Mouse (Mus musculus) heart, embryonic 10.5 days (tissue): ENCODE measurements around the gene Olfr593. TPM values are rescaled to one million over a fixed set of nuclear protein-coding genes. Genes with fewer than 3 reads are reported as not detected.
"Not testable (repeated sequence)": the region's sequence is repeated elsewhere in the genome, so short reads cannot be mapped to it uniquely, and the experiment has no call there.

Experiments
- DNase-seq: peaks from one replicate; pipeline ENCODE4 v3.0.0-alpha.2; 2017; ENCODE audit warnings: low spot score
- H3K27ac ChIP-seq: fragments of 300-500 bp; sonication (generic); 2 replicates; pipeline ENCODE4 v1.5.1; 2016; ENCODE audit warnings: mild to moderate bottlenecking
- H3K27me3 ChIP-seq: fragments of 300-500 bp; sonication (generic); 2 replicates; pipeline ENCODE4 v1.6.1; 2016; ENCODE audit warnings: mild to moderate bottlenecking; ENCODE audit not compliant: poor library complexity, insufficient read depth, severe bottlenecking
- H3K36me3 ChIP-seq: fragments of 300-500 bp; sonication (generic); 2 replicates; pipeline ENCODE4 v1.6.1; 2016; ENCODE audit warnings: mild to moderate bottlenecking, moderate library complexity
- H3K4me1 ChIP-seq: fragments of 300-500 bp; sonication (generic); 2 replicates; pipeline ENCODE4 v1.6.1; 2016; ENCODE audit warnings: mild to moderate bottlenecking
- H3K4me3 ChIP-seq: fragments of 300-500 bp; sonication (generic); 2 replicates; pipeline ENCODE4 v1.5.1; 2016; ENCODE audit warnings: mild to moderate bottlenecking, moderate library complexity
- H3K9me3 ChIP-seq: fragments of 300-500 bp; sonication (generic); 2 replicates; pipeline ENCODE4 v1.6.1; 2016; ENCODE audit warnings: mild to moderate bottlenecking, moderate library complexity
- WGBS: fragments of 180-500 bp; shearing (Covaris S2); methylation state at CpG from one replicate; pipeline ENCODE4 v1.1.7; 2016; 5-methylcytosine and 5-hydroxymethylcytosine counted together
- microRNA-seq: library from miRNA; unstranded; fragments of <30 nt; microRNA quantifications from one replicate; pipeline ENCODE4, GENCODE M21; 2017
- polyA plus RNA-seq: library from polyadenylated mRNA; unstranded; fragments of >200 nt; fragmentation: Nextera tagmentation; extraction: Ambion mirVana; gene quantifications from 2 replicates; pipeline ENCODE4 v1.2.1, GENCODE M21; 2016

Olfr593 gene
- polyA plus RNA-seq = not detected in 2 replicates

DNA sequence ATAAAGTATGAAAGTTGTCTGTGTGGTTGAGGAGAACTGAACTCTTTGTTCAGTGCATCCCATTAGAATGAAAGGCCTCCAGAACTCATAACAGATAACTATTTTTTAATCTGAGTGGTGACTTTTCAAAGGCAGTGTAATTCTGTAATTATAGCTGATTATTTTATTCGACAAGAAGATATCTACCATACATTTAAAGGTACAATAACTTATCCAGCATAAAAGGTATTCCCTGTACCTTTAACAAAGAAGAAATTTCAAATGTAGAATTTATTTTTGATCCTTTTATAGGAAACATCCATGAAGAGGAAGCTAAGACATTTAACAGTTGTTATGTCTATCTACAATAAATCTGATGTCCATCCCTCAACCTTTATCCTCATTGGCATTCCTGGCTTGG, at the start of gene Olfr593:
TSS of gene Olfr593 (plus strand) at position 301 of the 400 bp plus-strand sequence.
- 61% methylated on average over 1 of the region's 1 CpGs for WGBS
- Histone ChIP-seq H3K36me3 (no peaks in the 10 kb centered on the region), H3K4me1 (no peaks in the 10 kb centered on the region), H3K27me3 (no peaks in the 10 kb centered on the region), H3K27ac (no peak within 1 kb of the TSS), H3K4me3 (no peak within 1 kb of the TSS), H3K9me3 (no peaks in the 10 kb centered on the region)
- DNase-seq = no peak

DNA sequence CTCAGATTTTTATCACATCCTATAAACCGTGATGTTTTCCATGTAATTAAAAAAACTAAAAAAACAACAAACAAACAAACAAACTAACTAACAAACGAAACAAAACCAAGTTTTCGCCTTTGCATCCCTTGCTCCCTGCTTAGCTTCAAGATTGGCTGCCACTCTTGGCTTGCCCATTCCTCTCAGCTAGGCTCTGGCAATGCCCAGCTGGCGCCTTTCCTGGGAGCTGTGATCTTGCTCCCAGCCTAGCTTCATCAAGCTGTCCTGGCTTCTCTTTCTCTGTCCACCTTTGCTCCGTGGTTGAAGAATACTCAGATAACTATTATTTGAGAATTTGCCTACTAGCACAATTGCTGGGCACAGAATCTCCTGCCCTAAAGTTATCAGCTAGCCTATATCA, 42.0 kb upstream of the Olfr593 start:
- Histone ChIP-seq H3K27me3 (no peaks in the 10 kb centered on the region), H3K27ac (no peak overlapping the region), H3K4me3 (no peak overlapping the region), H3K9me3 (no peaks in the 10 kb centered on the region), H3K4me1 (no peaks in the 10 kb centered on the region), H3K36me3 (no peaks in the 10 kb centered on the region)
- no peak for DNase-seq
- WGBS = 73% methylated on average over 5 of the region's 5 CpGs

DNA sequence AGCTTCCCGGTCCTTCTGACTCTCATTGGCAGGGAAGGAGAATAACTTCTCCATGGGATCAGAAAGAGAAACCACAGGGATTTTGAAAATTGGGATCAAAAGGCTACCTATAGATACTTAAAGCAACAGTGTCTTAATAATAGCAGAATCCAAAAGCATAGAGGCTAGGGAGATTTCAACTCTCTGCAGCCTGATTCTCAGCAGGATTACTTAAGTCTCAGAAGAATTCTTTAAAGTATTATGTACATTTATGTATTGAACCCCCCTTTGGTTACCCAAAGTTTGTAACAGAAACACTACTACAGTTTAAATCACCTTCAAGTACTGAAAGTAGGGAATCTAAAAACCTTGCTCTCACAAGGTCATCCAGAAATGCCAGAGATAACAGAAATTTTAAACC, 33.4 kb upstream of the Olfr593 start, which contains the start of gene Olfr591:
TSS of gene Olfr591 (minus strand) at position 101 of the 400 bp plus-strand sequence.
- H3K9me3 ChIP-seq = no peaks in the 10 kb centered on the region
- no peak for DNase-seq
- no peak within 1 kb of the TSS for H3K4me3 ChIP-seq
- no peaks in the 10 kb centered on the region for H3K4me1 ChIP-seq
- no peak within 1 kb of the TSS for H3K27ac ChIP-seq
- 67% methylated on average over 1 of the region's 1 CpGs for WGBS
- no peaks in the 10 kb centered on the region for H3K27me3 ChIP-seq
- no peaks in the 10 kb centered on the region for H3K36me3 ChIP-seq

DNA sequence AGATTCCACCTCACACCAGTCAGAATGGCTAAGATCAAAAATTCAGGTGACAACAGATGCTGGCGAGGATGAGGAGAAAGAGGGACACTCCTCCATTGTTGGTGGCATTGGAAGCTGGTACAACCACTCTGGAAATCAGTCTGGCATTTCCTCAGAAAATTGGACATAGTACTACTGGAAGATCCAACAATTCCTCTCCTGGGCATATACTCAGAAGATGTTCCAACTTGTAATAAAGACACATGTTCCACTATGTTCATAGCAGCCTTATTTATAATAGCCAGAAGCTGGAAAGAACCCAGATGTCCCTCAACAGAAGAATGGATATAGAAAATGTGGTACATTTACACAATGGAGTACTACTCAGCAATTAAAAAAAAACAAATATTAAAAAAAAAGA, 27.2 kb upstream of the Olfr593 start, which contains the start of gene Olfr592:
TSS of gene Olfr592 (plus strand) at position 301 of the 400 bp plus-strand sequence.
- WGBS = 73% methylated on average over 1 of the region's 1 CpGs
- H3K36me3 ChIP-seq, H3K4me3 ChIP-seq, H3K4me1 ChIP-seq, H3K27me3 ChIP-seq, H3K27ac ChIP-seq, DNase-seq, H3K9me3 ChIP-seq: not testable (repeated sequence)

DNA sequence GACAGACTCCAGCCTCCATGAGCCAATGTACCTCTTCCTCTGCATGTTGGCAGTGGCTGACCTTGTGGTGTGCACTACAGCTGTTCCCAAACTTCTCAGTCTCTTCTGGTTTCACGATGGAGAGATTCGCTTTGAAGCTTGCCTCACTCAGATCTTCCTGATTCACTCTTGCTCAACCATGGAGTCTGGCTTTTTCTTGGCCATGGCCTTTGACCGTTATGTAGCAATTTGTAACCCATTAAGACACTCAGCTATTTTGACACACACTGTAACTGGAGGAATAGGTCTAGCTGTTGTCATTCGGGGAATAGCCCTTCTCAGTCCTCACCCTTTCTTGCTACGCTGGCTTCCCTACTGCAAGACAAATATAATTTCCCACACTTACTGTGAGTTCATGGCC, 388 bp downstream of the Olfr593 start:
- not testable (repeated sequence) for H3K27me3 ChIP-seq, H3K4me1 ChIP-seq, H3K4me3 ChIP-seq, H3K9me3 ChIP-seq, DNase-seq, H3K27ac ChIP-seq, H3K36me3 ChIP-seq
- 88% methylated on average over 5 of the region's 5 CpGs for WGBS

DNA sequence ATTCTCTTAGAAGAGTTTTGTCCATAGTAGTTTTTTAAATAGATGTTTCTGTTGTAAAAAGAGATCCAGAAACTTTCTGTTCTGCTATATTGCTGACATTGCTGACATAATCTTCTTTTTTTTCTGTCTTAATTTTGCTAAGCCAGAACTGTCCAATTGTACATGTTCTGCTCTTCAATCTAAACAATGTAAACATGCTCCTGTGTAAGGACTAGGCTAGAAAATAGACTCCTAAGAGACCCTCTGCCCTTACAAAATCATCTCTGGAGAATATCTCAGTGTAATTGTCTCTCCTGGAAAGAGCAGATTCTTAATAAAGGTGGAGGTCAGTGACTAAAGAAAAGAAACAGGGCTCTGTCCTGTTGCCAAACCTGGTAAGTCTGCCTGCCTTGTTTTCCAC, 5.0 kb downstream of the Olfr593 start, which contains the start of gene Olfr594:
TSS of gene Olfr594 (plus strand) at position 301 of the 400 bp plus-strand sequence.
- DNase-seq = no peak
- Histone ChIP-seq H3K4me3 (no peak within 1 kb of the TSS), H3K27ac (no peak within 1 kb of the TSS)

DNA sequence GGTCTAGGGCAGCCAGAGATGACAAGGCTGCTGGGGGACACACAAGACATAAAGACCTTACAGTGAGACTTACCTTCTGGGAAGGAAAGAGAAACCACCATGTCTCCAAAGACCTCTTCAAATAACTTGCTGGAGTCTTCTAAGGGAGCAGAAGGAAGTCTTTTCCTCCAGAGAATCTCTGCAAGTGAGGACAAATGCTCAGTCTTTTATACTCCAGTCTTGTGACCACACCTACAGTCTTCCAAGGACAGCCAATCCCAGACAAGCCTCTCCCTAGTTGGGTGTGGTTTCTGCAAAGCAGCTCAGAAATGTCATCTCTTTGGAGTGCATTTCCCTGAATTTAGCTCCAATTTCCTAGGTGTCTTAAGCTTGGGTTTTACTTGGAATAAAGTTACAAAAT, 40.7 kb downstream of the Olfr593 start, which contains the start of gene Usp17ld:
TSS of gene Usp17ld (minus strand) at position 101 of the 400 bp plus-strand sequence.
- not testable (repeated sequence) for H3K36me3 ChIP-seq, H3K4me3 ChIP-seq, DNase-seq, H3K4me1 ChIP-seq, H3K27ac ChIP-seq, H3K27me3 ChIP-seq, H3K9me3 ChIP-seq

More for the DNA sequence above, 5.0 kb downstream of the Olfr593 start, which contains the start of gene Olfr594:
- no peaks in the 10 kb centered on the region for H3K36me3 ChIP-seq
- H3K4me1 ChIP-seq = no peaks in the 10 kb centered on the region
- H3K9me3 ChIP-seq = no peaks in the 10 kb centered on the region
- H3K27me3 ChIP-seq = no peaks in the 10 kb centered on the region

Small RNAs within 50 kb of the gene (microRNA-seq; reads per million reads assigned to microRNA genes)
- gene Gm25171 = not detected

Other genes starting within 250 kb of the Olfr593 start
- not detected in 2 replicates for gene Olfr576, start 249.2 kb upstream of the Olfr593 start, polyA plus RNA-seq
- not detected in 2 replicates for gene Olfr577, start 235.9 kb upstream of the Olfr593 start, polyA plus RNA-seq
- gene Olfr578, start 222.5 kb upstream of the Olfr593 start, polyA plus RNA-seq = not detected in 2 replicates
- not detected in 2 replicates for gene Olfr582, start 173.8 kb upstream of the Olfr593 start, polyA plus RNA-seq
- not detected in 2 replicates for gene Olfr583, start 160.6 kb upstream of the Olfr593 start, polyA plus RNA-seq
- gene Olfr584, start 130.0 kb upstream of the Olfr593 start, polyA plus RNA-seq = not detected in 2 replicates
- not detected in 2 replicates for gene Olfr585, start 114.1 kb upstream of the Olfr593 start, polyA plus RNA-seq
- gene Olfr586, start 86.2 kb upstream of the Olfr593 start, polyA plus RNA-seq = not detected in 2 replicates
- gene Olfr588-ps1, start 71.0 kb upstream of the Olfr593 start, polyA plus RNA-seq = not detected in 2 replicates
- gene Olfr589, start 55.5 kb upstream of the Olfr593 start, polyA plus RNA-seq = not detected in 2 replicates
- not detected in 2 replicates for gene Olfr591, start 33.5 kb upstream of the Olfr593 start, polyA plus RNA-seq
- not detected in 2 replicates for gene Olfr592, start 27.1 kb upstream of the Olfr593 start, polyA plus RNA-seq
- gene Olfr594, start 5.1 kb downstream of the Olfr593 start, polyA plus RNA-seq = not detected in 2 replicates
- gene Usp17ld, start 40.6 kb downstream of the Olfr593 start, polyA plus RNA-seq = not detected in 2 replicates
- gene Olfr596, start 93.8 kb downstream of the Olfr593 start, polyA plus RNA-seq = not detected in 2 replicates
- not detected in 2 replicates for gene Olfr597, start 104.5 kb downstream of the Olfr593 start, polyA plus RNA-seq
- gene Olfr598, start 111.7 kb downstream of the Olfr593 start, polyA plus RNA-seq = not detected in 2 replicates
- not detected in 2 replicates for gene Olfr599, start 124.1 kb downstream of the Olfr593 start, polyA plus RNA-seq
- not detected in 2 replicates for gene Olfr600, start 137.8 kb downstream of the Olfr593 start, polyA plus RNA-seq
- gene Olfr601, start 150.8 kb downstream of the Olfr593 start, polyA plus RNA-seq = not detected in 2 replicates
- not detected in 2 replicates for gene Olfr603, start 174.3 kb downstream of the Olfr593 start, polyA plus RNA-seq
- not detected in 2 replicates for gene Usp17lc, start 203.2 kb downstream of the Olfr593 start, polyA plus RNA-seq
- not detected in 2 replicates for gene Olfr605, start 233.6 kb downstream of the Olfr593 start, polyA plus RNA-seq
- not detected in 2 replicates for gene Olfr606, start 237.2 kb downstream of the Olfr593 start, polyA plus RNA-seq